Mouse (Mus musculus): ENCODE results near the gene Cutc. TPM values are rescaled to one million over a fixed set of nuclear protein-coding genes. Genes with fewer than 3 reads are reported as not detected.

Gene Cutc
- polyA plus RNA-seq (2015; fragmentation: Nextera tagmentation; extraction: Ambion mirVana) = 23.5 and 25.6 TPM in 2 replicates

DNA sequence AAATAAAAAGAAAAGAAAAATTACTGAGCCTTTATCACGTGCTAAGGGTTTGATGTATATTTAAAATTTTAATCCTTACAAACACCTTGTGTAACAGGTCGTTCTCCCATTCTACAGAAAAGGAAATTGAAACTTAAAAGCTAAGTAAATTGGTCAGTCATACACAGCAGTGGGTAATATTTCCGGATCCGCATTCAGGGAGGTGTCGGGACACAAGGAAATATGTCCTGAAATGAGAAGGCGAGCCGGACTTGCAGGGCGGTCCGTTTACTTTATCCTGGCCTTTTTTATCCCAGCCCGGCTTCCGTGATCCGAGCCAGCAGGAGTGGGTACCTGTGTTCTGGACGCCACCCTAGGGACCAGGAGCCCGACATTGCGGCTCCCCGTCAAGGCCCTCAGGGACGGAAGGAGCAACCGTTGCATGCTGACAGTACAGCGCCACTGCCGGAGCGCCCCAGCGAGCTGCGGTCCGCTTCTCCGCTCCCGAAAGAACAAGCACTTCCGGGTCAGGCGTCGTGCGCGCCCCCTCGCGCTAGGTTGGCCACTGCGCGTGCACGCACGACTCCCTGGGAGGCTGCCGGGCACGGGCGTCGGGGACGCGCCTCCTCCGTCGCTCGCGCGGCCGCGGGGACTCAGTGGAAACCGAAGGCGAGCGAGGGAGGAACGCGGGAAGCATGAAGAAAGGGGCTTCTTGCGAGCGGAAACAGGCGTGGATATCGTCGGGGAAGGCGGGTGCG lies at the start of gene Cutc, which contains the start of gene Cox15:
Gene Cutc (plus strand): TSS at position 508 of the 737 bp plus-strand sequence.
Gene Cox15 (minus strand): TSS at position 512 of the 737 bp plus-strand sequence.
- Histone ChIP-seq H3K4me2 (ENCODE audit: low read depth, low read length) (peak within 1 kb of the TSS; percentile 66), H3K36me3 (ENCODE audit: control insufficient read depth, insufficient read depth, low read length) (peaks cover 7% of the 10 kb centered on the region; the same call in 1 of the 2 replicates), H3K27me3 (replicated peaks; ENCODE audit: control insufficient read depth, insufficient read depth, low read length) (no peaks in the 10 kb centered on the region), H3K4me3 (ENCODE audit: low read length) (peak within 1 kb of the TSS; percentile 78), H3K4me1 (ENCODE audit: control insufficient read depth, insufficient read depth, low read length) (0 out of 2 replicates have a peak, but pooled peaks cover 3% of the 10 kb centered on the region), H3K27ac (ENCODE audit: low read length) (peak within 1 kb of the TSS; percentile 99), H3K9me3 (ENCODE audit: control insufficient read depth, low read length) (no peaks in the 10 kb centered on the region), H3K9ac (ENCODE audit: low read depth, low read length) (peak within 1 kb of the TSS; percentile 88)
- peak; percentile 91 for ATAC-seq
- under 1% methylated on average over 62 of the region's 62 CpGs for WGBS

DNA sequence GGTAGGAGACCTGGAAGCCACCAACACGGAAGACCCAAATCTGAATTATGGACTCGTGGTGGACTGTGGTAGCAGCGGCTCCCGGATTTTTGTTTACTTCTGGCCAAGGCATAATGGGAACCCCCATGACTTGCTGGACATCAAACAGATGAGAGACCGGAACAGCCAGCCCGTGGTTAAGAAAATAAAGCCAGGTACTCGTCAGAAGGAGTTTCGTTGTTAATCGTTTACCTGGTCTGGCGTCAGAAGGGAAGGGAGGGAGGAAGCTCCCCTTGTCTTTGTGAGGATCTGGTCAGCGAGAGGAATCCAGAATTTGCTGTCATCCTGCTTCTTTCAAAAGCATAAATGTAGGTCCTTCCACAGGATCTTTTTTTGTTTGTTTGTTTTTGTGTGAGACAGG lies 48.6 kb upstream of the Cutc start:
- WGBS = 64% methylated on average over 11 of the region's 11 CpGs
- peaks cover 8% of the 10 kb centered on the region; the same call in 1 of the 2 replicates for H3K4me1 ChIP-seq (ENCODE audit: control insufficient read depth, insufficient read depth, low read length)
- no peak overlapping the region for H3K4me2 ChIP-seq (ENCODE audit: low read depth, low read length)
- H3K9me3 ChIP-seq (ENCODE audit: control insufficient read depth, low read length) = no peaks in the 10 kb centered on the region
- H3K9ac ChIP-seq (ENCODE audit: low read depth, low read length) = no peak overlapping the region
- no peak for ATAC-seq
- no peak overlapping the region for H3K27ac ChIP-seq (ENCODE audit: low read length)
- no peaks in the 10 kb centered on the region for H3K27me3 ChIP-seq (replicated peaks; ENCODE audit: control insufficient read depth, insufficient read depth, low read length)
- H3K36me3 ChIP-seq (ENCODE audit: control insufficient read depth, insufficient read depth, low read length) = peaks cover 14% of the 10 kb centered on the region; the same call in 1 of the 2 replicates
- no peak overlapping the region for H3K4me3 ChIP-seq (ENCODE audit: low read length)

GRCm38 (mm10) chr19:43704787-43705497 lies 47.9 kb upstream of the Cutc start:
- Histone ChIP-seq H3K4me2 (ENCODE audit: low read depth, low read length) (no peak overlapping the region), H3K9me3 (ENCODE audit: control insufficient read depth, low read length) (no peaks in the 10 kb centered on the region), H3K36me3 (ENCODE audit: control insufficient read depth, insufficient read depth, low read length) (peaks cover 14% of the 10 kb centered on the region; the same call in 1 of the 2 replicates), H3K27me3 (replicated peaks; ENCODE audit: control insufficient read depth, insufficient read depth, low read length) (no peaks in the 10 kb centered on the region), H3K4me3 (ENCODE audit: low read length) (no peak overlapping the region), H3K4me1 (ENCODE audit: control insufficient read depth, insufficient read depth, low read length) (peaks cover 7% of the 10 kb centered on the region; the same call in 1 of the 2 replicates), H3K27ac (ENCODE audit: low read length) (0 out of 2 replicates have a peak overlapping the region, but pooled peaks have one; percentile 12), H3K9ac (ENCODE audit: low read depth, low read length) (no peak overlapping the region)
- ATAC-seq = peak; percentile 69
- WGBS = 75% methylated on average over 17 of the region's 17 CpGs

GRCm38 (mm10) chr19:43708206-43708605 lies 44.6 kb upstream of the Cutc start:
- no peak for ATAC-seq
- Histone ChIP-seq H3K27ac (ENCODE audit: low read length) (no peak overlapping the region), H3K4me3 (ENCODE audit: low read length) (no peak overlapping the region), H3K4me1 (ENCODE audit: control insufficient read depth, insufficient read depth, low read length) (peaks cover 18% of the 10 kb centered on the region), H3K27me3 (replicated peaks; ENCODE audit: control insufficient read depth, insufficient read depth, low read length) (no peaks in the 10 kb centered on the region), H3K9ac (ENCODE audit: low read depth, low read length) (no peak overlapping the region), H3K9me3 (ENCODE audit: control insufficient read depth, low read length) (no peaks in the 10 kb centered on the region), H3K4me2 (ENCODE audit: low read depth, low read length) (no peak overlapping the region), H3K36me3 (ENCODE audit: control insufficient read depth, insufficient read depth, low read length) (peaks cover 11% of the 10 kb centered on the region)
- 80% methylated on average over 7 of the region's 7 CpGs for WGBS

DNA sequence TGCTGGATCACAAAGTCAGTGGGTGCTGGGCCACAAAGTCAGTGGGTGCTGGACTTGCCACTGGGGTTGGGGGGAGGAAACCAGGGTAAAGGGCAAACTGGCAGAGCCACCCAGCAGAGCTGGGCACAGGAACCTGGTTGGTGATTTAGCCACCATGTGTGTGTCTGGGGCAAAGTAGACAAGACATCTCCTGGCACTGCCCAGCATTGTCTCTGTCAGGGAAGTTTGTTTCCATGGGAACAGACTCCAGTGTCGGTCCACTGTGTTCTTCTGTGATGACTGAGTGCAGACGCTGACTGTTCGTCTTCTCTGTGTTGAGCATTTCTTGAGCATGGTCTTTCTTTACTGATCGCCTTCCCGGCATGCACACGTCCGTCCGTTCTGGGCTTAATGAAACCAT lies 43.5 kb upstream of the Cutc start:
- no peak overlapping the region for H3K4me3 ChIP-seq (ENCODE audit: low read length)
- H3K4me2 ChIP-seq (ENCODE audit: low read depth, low read length) = no peak overlapping the region
- no peak overlapping the region for H3K27ac ChIP-seq (ENCODE audit: low read length)
- H3K9ac ChIP-seq (ENCODE audit: low read depth, low read length) = no peak overlapping the region
- H3K4me1 ChIP-seq (ENCODE audit: control insufficient read depth, insufficient read depth, low read length) = peaks cover 18% of the 10 kb centered on the region
- H3K9me3 ChIP-seq (ENCODE audit: control insufficient read depth, low read length) = no peaks in the 10 kb centered on the region
- H3K27me3 ChIP-seq (replicated peaks; ENCODE audit: control insufficient read depth, insufficient read depth, low read length) = no peaks in the 10 kb centered on the region
- ATAC-seq = no peak
- peaks cover 14% of the 10 kb centered on the region for H3K36me3 ChIP-seq (ENCODE audit: control insufficient read depth, insufficient read depth, low read length)
- 78% methylated on average over 8 of the region's 8 CpGs for WGBS

DNA sequence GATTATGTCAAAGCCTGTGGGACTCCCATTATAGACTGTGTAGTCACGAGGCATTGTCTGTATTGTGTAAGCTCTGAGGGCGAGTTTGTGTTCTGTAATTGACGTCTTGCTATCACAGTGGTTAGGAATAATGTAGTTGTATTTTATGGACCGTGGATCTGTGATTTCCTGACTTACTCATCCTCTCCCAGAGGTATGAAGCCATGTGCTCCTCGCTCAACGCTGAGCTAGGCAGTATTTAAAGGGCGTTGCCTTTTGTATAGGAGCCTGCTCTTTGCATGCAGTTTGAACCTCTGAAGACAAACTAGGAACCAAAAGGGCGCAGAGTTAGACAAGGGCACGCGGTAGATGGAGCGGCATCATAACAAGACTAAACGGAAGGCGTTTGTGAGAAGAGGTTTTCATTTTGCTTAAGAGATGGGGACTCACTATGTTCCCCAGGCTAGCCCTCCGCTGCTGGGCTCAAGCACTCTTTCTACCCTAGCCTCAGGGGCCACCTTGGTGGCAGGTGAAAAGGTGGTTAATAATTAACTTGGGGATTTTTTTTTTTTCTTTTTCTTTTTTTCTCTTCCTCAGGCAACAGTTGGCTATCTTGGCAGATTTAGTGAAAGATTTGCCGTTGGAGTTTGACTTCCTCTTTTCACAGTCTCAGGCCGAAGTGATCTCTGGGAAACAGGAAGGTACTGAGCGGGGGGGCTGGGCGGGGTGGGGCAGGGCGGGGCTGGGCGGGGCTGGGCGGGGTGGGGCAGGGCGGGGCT lies 41.5 kb upstream of the Cutc start:
- peak overlapping the region; percentile 26; the same call in 1 of the 2 replicates for H3K4me2 ChIP-seq (ENCODE audit: low read depth, low read length)
- no peak overlapping the region for H3K9ac ChIP-seq (ENCODE audit: low read depth, low read length)
- H3K4me3 ChIP-seq (ENCODE audit: low read length) = no peak overlapping the region
- no peaks in the 10 kb centered on the region for H3K27me3 ChIP-seq (replicated peaks; ENCODE audit: control insufficient read depth, insufficient read depth, low read length)
- peak; percentile 94 for ATAC-seq
- peaks cover 11% of the 10 kb centered on the region for H3K4me1 ChIP-seq (ENCODE audit: control insufficient read depth, insufficient read depth, low read length)
- peaks cover 17% of the 10 kb centered on the region for H3K36me3 ChIP-seq (ENCODE audit: control insufficient read depth, insufficient read depth, low read length)
- peak overlapping the region; percentile 89 for H3K27ac ChIP-seq (ENCODE audit: low read length)
- WGBS = 46% methylated on average over 22 of the region's 22 CpGs
- no peaks in the 10 kb centered on the region for H3K9me3 ChIP-seq (ENCODE audit: control insufficient read depth, low read length)

- peak; percentile 5; the same call in 1 of the 2 replicates for ATAC-seq
- Histone ChIP-seq H3K36me3 (ENCODE audit: control insufficient read depth, insufficient read depth, low read length) (peaks cover 16% of the 10 kb centered on the region), H3K4me2 (ENCODE audit: low read depth, low read length) (no peak overlapping the region), H3K27me3 (replicated peaks; ENCODE audit: control insufficient read depth, insufficient read depth, low read length) (no peaks in the 10 kb centered on the region), H3K9ac (ENCODE audit: low read depth, low read length) (no peak overlapping the region), H3K9me3 (ENCODE audit: control insufficient read depth, low read length) (no peaks in the 10 kb centered on the region), H3K4me3 (ENCODE audit: low read length) (no peak overlapping the region), H3K4me1 (ENCODE audit: control insufficient read depth, insufficient read depth, low read length) (peaks cover 11% of the 10 kb centered on the region), H3K27ac (ENCODE audit: low read length) (peak overlapping the region; percentile 55)
- 82% methylated on average over 5 of the region's 5 CpGs for WGBS
Measured at GRCm38 (mm10) chr19:43711971-43712370, 40.8 kb upstream of the Cutc start.

DNA sequence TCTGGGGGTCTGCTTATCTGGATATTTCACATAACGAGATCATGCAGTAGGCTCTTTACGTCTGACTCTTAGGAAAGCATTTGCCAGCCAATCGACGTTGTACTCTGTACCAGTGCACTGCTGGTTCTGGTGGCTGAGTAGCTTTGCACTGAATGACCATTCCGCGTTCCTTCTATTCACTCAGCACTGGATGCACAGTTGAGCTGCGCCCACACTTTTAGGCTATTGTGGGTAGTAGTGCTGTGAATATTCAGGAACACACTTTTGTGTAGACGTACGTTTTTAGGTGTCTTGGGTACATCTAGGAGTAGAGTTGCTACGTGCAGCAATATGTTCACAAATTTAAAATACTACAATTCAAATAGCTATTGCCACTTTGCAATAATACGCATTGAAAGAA lies 32.7 kb upstream of the Cutc start:
- 96% methylated on average over 11 of the region's 11 CpGs for WGBS
- Histone ChIP-seq H3K4me2 (ENCODE audit: low read depth, low read length) (no peak overlapping the region), H3K4me3 (ENCODE audit: low read length) (no peak overlapping the region), H3K9ac (ENCODE audit: low read depth, low read length) (no peak overlapping the region), H3K4me1 (ENCODE audit: control insufficient read depth, insufficient read depth, low read length) (no peaks in the 10 kb centered on the region), H3K27me3 (replicated peaks; ENCODE audit: control insufficient read depth, insufficient read depth, low read length) (no peaks in the 10 kb centered on the region), H3K36me3 (ENCODE audit: control insufficient read depth, insufficient read depth, low read length) (peaks cover 27% of the 10 kb centered on the region; the same call in 1 of the 2 replicates), H3K9me3 (ENCODE audit: control insufficient read depth, low read length) (no peaks in the 10 kb centered on the region), H3K27ac (ENCODE audit: low read length) (no peak overlapping the region)
- ATAC-seq = no peak

DNA sequence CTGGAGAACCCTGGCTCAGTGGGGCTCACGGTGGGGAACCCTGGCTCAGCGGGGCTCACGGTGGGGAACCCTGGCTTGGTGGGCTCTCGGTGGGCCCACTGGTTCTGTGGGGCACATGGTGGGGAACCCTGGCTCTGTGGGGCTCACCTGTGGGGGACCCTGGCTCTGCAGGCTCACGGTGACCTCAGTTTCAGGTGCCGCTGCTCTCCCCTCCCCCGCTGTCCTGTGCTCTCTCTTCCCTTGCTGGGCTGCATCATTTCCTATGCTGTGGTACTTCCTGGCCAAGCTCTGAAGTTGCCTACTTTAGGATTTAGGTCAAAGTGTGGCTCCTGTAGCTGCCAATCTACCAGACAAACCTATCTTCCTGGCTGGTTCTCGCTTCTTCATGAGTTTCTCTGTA lies 29.9 kb upstream of the Cutc start:
- H3K4me3 ChIP-seq (ENCODE audit: low read length) = no peak overlapping the region
- peaks cover 33% of the 10 kb centered on the region for H3K36me3 ChIP-seq (ENCODE audit: control insufficient read depth, insufficient read depth, low read length)
- no peak overlapping the region for H3K9ac ChIP-seq (ENCODE audit: low read depth, low read length)
- H3K4me2 ChIP-seq (ENCODE audit: low read depth, low read length) = no peak overlapping the region
- WGBS = 85% methylated on average over 8 of the region's 8 CpGs
- H3K4me1 ChIP-seq (ENCODE audit: control insufficient read depth, insufficient read depth, low read length) = no peaks in the 10 kb centered on the region
- no peaks in the 10 kb centered on the region for H3K9me3 ChIP-seq (ENCODE audit: control insufficient read depth, low read length)
- no peaks in the 10 kb centered on the region for H3K27me3 ChIP-seq (replicated peaks; ENCODE audit: control insufficient read depth, insufficient read depth, low read length)
- H3K27ac ChIP-seq (ENCODE audit: low read length) = no peak overlapping the region
- no peak for ATAC-seq
